Mouse (Mus musculus) spleen, adult 2 months (tissue): ENCODE results near the gene Dpf2.

ENCODE experiments used
- CTCF ChIP-seq: fragments of 200-500 bp; IDR thresholded peaks from 2 replicates; pipeline ENCODE4 v1.5.1; 2011; ENCODE audit warnings: mild to moderate bottlenecking, inconsistent platforms; ENCODE audit not compliant: insufficient read depth, insufficient read length, insufficient replicate concordance; ENCODE audit errors: extremely low read depth
- POLR2A ChIP-seq: fragments of 200-500 bp; IDR thresholded peaks from 2 replicates; pipeline ENCODE4 v1.6.1; 2011; ENCODE audit warnings: low read depth, low read length, inconsistent platforms

DNA sequence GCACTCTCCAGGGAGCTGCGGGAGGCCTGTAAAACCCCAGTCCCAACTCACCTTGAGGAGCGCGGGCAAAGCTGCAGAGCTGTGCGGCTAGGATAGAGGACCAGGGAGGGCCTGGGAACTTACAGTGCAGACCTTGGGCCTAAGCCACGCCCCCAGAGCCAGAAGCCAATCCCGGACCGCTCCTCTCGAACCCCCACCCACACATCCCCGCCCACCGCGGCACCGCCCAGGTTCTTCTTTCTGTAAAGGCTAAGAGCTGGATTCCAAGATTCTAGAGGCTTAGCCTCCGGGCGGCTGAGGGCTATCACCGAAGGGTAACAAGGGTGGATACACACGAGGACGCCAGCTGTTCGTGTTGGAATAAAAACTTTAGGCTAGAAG lies 11.9 kb upstream of the Dpf2 start, which contains the start of gene Cdc42ep2:
- TF ChIP-seq POLR2A (peak; percentile 18), CTCF (no peak)
